Mouse (Mus musculus): ENCODE data around the gene Tmem87b.

The Tmem87b gene

GRCm38 (mm10) chr2:128817786-128818681, at the start of gene Tmem87b:
Gene Tmem87b, plus strand, starts transcription at chr2:128818118.
- DNase-seq, result peak; percentile 98

- DNase-seq, result no peak
Measured at GRCm38 (mm10) chr2:128768545-128769247, 49.2 kb upstream of the Tmem87b start.

GRCm38 (mm10) chr2:128770557-128770956, 47.4 kb upstream of the Tmem87b start:
- no peak for DNase-seq

- DNase-seq, result no peak
Measured at GRCm38 (mm10) chr2:128771048-128771447, 46.9 kb upstream of the Tmem87b start.

GRCm38 (mm10) chr2:128771750-128772338, 46.1 kb upstream of the Tmem87b start:
- DNase-seq, result no peak

- no peak for DNase-seq
Measured at GRCm38 (mm10) chr2:128782231-128782630, 35.7 kb upstream of the Tmem87b start.

GRCm38 (mm10) chr2:128783660-128784345, 34.1 kb upstream of the Tmem87b start:
- no peak for DNase-seq

GRCm38 (mm10) chr2:128784814-128785213, 33.1 kb upstream of the Tmem87b start:
- no peak for DNase-seq

GRCm38 (mm10) chr2:128786341-128786740, 31.6 kb upstream of the Tmem87b start:
- no peak for DNase-seq

- DNase-seq, result no peak
Measured at GRCm38 (mm10) chr2:128786795-128787194, 31.1 kb upstream of the Tmem87b start.

- DNase-seq, result no peak
Measured at GRCm38 (mm10) chr2:128787805-128788204, 30.1 kb upstream of the Tmem87b start.

GRCm38 (mm10) chr2:128790875-128791614, 26.9 kb upstream of the Tmem87b start:
- no peak for DNase-seq

GRCm38 (mm10) chr2:128793958-128794357, 24.0 kb upstream of the Tmem87b start:
- no peak for DNase-seq

GRCm38 (mm10) chr2:128796463-128796862, 21.5 kb upstream of the Tmem87b start:
- DNase-seq, result no peak

GRCm38 (mm10) chr2:128803441-128803840, 14.5 kb upstream of the Tmem87b start:
- no peak for DNase-seq

GRCm38 (mm10) chr2:128805341-128805740, 12.6 kb upstream of the Tmem87b start:
- DNase-seq, result no peak

- peak; percentile 10 for DNase-seq
Measured at GRCm38 (mm10) chr2:128806561-128806960, 11.4 kb upstream of the Tmem87b start.

- DNase-seq, result no peak
Measured at GRCm38 (mm10) chr2:128812761-128813160, 5.2 kb upstream of the Tmem87b start.

GRCm38 (mm10) chr2:128816311-128816710, 1.6 kb upstream of the Tmem87b start:
- DNase-seq, result no peak

GRCm38 (mm10) chr2:128816916-128817315, 1.0 kb upstream of the Tmem87b start:
- no peak for DNase-seq

- peak; percentile 72 for DNase-seq
Measured at GRCm38 (mm10) chr2:128817387-128817785, 532 bp upstream of the Tmem87b start.

GRCm38 (mm10) chr2:128818956-128819643, 1.2 kb downstream of the Tmem87b start:
- DNase-seq, result peak; percentile 34
